Mouse (Mus musculus): ENCODE measurements around the gene Clasp2. TPM values are rescaled to one million over a fixed set of nuclear protein-coding genes. Genes with fewer than 3 reads are reported as not detected.
A peak's percentile ranks its signal among the peaks of the same experiment; 100 is the strongest.
"Not testable (repeated sequence)": the region's sequence is repeated elsewhere in the genome, so short reads cannot be mapped to it uniquely, and the experiment has no call there.

Clasp2 gene
- total RNA-seq (2021): 100 to 1,000 TPM; 180 to 184 TPM
- long read RNA-seq, partial matches to known transcripts: 13 of 21 reads
- long read RNA-seq, other reads (novel, unspliced or antisense): 8 of 21 reads

DNA sequence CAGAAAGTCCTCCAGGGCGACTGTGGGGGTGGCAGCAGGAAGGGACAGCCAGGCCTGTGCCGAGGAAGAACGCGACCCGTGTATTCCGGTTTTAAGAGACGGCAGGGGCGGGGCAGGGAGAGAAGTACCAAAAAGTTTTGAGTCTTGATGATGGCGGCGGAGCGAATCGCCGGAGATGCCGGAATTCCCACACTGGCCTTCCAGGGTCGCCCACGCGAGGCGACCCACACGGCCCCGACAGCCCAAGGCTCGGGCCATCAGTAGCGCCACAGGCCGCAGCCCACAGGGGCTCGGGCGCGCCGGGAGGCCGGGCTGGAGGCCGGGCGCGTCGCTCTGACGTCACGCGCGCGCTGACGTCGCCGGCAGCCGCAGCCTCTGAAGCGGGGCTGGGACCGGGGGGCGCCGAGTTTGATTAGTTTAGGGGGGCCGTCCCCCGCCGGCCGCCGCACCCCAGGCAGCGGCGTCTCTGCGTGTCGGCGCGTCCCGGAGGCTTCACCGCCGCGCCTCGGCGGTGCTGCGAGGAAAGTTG lies at the start of gene Clasp2:
Clasp2 (plus strand) TSS at position 366 of the 529 bp plus-strand sequence.
- peak; percentile 61 to 78 for DNase-seq (ENCODE audit: low spot score in 2 of 2)

DNA sequence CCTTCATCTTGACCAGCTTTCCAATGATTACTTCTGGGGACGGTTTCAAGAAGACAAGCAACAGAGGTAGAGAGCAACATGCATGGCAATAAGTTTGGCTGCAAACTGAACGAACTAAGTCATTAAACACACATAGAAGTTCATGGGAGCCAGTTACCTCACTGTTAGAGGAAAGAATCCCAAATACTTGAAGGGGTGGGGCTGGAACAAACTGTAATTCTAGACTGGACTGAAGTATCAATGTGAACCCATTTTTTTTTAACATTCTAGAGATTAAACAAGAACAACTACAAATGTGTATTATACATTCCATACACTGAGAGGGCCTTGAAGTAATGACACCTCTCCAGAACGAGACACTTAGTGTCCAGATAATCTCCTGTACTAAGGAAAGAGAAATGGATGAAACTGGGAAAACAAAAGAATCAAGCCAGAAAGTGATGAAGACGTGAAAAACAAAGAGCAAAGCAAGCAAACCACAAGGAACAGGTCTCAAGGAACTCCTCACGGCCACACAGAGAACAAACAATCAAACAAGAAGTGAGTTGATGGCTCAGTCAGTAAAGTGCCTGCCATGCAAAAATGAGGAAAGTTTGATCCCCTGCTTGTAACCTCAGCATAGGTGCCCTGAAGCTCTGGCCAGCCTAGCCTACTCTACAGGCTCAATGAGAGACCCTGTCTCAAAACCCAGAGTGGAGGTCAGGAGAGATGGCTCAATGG lies 39.7 kb upstream of the Clasp2 start:
- no peak for DNase-seq (ENCODE audit: low spot score in 2 of 2)

DNA sequence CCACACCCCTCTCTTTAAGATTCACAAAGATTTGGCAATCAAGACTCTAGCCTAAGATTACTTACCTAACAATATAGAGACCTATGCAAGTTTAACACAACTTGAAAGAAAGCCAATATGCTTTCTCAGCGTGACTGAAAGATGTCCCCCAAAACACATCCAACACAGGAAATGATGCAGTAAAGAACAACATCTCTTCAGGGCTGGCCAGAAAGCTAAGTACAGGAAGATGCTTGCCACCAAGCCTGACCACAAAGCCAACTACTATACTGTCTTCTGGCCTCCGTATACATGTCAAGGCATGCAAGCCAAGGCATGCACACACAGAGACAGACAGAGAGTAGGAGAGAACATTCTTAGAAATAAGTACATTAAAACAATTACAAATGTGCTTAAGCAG lies 35.2 kb upstream of the Clasp2 start:
- no peak for DNase-seq (ENCODE audit: low spot score in 2 of 2)

DNA sequence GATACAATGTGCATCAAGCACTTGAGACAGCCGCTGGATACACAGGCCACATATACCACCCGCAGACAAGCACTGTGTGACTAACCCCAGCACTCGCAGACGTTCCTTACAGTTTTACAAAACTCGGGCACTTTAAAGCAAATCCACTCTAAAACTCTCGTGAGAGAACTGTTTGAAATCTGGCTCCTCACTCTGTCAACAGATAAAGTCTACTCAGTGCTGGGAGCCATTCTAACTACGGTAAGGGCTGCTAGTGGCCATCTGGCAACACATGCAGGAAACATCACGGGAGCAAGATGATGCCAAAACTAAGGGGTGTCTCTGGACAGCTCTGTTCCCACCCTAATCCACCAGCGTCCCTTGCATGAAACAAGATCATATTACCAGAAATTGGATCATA lies 34.4 kb upstream of the Clasp2 start:
- DNase-seq (ENCODE audit: low spot score in 2 of 2): no peak

DNA sequence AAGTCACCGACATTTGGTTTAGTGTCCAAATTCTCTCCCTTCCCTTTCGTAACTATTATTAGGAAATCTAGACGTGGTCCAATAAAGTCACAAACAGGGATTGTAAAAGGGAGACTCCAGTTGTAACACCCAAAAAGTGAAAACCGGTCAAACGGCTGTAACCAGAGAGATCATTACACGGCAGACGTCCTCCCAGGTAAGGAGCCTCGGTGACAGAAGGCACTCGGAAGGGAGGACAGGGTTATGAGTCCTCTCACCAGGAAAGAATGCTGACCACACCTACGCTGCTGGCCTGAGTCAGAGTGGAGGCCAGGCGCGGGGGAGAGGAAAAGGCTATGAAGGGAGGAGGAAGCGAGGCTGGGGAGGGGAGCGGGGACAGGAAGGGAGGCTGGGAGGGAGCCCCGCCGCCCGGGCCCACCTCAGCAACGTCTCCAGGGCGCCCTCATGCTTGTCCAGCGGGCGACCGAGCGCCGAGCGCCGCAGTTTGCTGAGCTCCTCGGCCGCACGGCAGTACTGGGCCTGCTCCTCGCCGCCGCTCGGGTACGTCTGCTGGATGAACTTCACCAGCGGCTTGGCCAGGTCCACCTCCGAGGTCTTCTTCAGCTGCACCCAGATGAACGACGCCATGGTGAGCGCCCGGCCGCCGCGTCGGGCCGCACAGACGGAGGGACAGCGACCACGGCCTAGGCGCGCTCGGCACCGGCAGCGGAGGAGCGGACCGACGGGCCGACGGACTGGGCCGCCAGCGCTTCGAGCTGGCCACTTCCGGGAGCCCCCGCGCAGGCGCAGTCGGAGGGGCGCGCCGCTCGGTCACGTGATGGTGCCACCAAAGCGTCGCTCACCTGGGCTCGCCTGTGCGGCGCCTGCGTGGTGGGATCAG lies 33.6 kb upstream of the Clasp2 start, which contains the start of gene Pdcd6ip:
Pdcd6ip (minus strand) TSS at position 779 of the 880 bp plus-strand sequence.
- peak; percentile 89 to 92 for DNase-seq (ENCODE audit: low spot score in 2 of 2)

DNA sequence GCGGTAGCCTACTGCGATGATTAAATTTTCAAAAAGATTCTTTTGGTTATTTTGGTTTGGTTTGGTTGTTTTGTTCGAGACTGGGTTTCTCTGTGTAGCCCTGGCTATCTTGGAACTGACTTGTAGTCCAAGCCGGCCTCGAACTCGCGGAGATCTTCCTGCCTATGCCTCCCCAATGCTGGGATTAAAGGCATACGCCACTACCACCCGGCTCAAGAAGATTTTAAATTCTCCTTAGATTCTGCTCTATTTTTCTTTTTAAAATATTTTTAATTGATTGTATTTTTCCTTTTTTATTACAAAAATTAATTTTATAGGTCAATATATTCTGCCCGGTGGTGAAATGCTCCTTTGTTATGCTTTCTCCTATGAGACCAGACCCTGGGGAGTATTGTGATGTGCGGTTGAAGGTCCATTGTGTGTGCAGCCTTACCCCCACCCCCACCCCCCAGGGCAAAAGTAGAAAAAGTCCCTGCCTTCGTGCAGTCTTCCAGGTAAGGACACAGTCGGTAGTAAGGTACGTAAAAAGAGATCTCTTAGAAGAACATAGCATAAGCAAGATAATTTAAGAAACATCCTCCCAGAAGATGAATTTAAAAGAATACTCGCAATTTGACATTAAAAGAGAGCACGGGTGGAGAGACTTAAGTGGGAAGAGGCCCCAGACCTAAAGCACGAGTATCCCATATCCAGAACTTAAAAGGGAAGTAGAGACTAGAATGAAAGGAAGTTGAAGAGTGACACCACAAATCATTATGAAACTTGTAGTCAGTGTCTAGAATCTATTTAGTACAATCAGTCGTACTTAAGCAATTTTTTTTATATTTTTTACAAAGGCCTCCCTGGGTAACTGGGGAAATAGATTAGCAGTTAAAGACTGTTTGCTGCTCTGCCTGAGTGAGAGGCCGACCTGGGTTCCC lies 32.7 kb upstream of the Clasp2 start:
- DNase-seq (ENCODE audit: low spot score in 2 of 2): no peak

DNA sequence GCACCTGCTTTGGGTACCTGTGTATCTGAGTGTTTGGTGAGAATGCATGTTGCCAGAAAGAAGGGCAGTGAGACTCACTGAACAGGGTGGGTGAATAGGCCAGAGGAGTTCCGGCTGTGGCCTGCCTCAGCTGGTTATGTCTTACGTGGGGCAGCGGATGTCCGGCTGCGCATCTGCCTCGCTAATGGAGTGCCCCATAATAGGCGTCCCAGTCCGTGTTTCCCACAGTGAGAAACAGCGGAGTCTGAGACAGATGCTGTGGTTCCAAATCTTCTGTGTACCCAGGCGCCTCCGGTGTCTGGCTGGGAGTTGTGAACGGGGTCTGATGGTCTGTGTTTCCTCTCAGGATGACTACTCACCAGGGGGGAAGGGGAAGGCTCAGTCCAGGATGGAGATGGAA lies 30.4 kb upstream of the Clasp2 start:
- no peak for DNase-seq (ENCODE audit: low spot score in 2 of 2)

DNA sequence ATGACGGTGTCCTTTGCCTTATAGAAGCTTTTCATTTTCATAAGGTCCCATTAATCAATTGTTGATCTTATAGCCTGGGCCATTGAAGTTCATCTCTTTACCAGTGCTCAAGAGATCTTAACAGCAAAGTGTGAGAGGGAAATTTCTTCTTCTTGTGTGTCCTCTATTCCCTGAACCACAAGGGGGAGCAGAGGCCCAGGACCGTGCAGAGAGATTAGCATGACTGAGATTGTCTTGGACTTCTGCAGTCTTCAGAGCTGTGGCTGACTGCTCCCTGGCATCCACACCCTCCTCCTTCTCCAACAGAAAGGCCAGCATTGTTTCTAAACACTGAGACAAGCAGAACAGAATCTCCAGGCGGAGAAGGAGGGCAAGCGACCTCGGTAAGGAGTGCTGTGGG lies 22.2 kb upstream of the Clasp2 start:
- peak in 1 of 2 experiments; percentile 51 for DNase-seq (ENCODE audit: low spot score in 2 of 2)

DNA sequence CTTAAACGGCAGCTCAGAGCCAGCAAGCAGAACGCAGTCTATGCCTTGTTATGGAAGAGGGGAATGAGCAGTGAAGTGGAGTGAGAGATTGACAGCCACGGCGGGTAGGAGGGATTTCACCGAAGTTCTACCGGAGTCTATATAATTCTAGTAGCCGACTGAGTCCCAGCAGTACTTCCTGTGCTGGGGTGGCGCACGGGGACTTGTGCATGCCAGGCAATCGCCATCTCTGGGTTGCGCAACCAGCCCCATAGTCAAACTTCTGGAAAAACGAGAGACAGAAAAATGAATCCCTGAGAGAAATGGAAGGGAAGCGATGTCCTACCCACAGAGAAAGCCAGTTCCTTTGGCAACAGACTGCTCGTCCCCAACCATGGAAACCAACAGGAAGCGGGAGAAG lies 16.6 kb upstream of the Clasp2 start:
- DNase-seq (ENCODE audit: low spot score in 2 of 2): no peak

DNA sequence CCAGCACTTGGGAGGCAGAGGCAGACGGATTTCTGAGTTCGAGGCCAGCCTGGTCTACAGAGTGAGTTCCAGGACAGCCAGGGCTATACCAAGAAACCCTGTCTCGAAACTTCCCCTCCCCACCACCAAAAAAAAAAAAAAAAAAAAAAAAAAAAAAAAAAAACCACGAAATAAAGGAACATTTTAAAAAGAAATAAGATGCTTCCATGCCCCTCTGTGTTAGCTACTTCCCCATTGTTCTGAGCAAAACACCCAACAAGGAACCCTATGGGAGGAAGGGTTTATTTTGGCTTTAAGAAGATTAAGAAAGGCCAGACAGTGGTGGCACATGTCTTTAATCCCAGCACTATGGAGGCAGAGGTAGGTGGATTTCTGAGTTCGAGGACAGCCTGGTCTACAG lies 15.7 kb upstream of the Clasp2 start:
- not testable (repeated sequence) for DNase-seq (ENCODE audit: low spot score in 2 of 2)

DNA sequence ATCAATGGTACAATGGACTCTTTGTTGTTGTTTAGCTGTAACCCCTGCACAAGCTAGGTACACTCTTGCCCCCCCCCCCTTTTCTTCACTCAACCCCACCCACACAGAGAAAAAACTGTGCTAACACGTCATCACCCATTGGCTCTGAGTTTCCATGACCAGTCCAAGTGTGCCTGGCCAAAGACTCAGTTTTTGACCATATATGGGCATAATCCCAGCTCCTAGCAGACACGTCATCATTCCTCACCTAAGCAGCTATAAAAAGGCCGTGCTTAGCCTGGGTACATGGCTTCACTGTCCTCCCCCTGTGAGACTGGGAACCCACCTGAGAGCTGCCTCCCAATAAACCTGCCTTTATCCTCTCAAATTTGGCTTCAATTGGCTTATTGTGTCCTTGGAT lies 15.1 kb upstream of the Clasp2 start:
- DNase-seq (ENCODE audit: low spot score in 2 of 2): no peak

DNA sequence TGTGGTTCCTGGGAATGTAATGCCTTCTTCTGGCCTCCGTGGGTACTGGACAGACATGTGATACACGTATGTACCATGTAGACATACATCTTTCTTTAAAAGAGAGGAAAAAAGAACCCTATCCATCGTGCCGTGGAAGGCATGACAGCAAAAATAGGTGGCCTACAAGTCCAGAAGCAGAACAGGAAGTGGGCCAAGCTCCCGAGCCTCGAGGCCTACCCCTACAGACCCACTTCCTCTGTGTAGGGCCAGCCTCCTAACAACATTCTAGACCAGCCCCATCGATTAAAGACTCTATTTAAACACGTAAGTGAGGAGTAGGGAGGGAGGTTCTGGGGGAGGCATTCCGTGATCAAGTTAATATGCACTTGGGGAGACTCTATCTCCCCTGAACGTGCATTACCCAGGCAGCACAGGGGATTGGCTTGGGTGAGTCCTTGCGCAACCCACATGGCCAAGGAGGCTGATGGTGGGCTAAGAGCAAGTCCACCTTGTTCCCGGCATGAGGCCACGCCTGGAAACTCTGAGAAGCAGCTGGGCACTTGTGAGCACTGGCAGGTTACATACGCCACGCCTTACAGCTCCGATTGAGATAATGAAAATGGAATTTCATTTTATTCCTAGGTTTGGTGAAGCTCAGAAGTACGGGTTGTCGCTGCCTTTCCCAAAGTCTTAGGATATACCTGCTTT lies 14.1 kb upstream of the Clasp2 start:
- DNase-seq (ENCODE audit: low spot score in 2 of 2): no peak

DNA sequence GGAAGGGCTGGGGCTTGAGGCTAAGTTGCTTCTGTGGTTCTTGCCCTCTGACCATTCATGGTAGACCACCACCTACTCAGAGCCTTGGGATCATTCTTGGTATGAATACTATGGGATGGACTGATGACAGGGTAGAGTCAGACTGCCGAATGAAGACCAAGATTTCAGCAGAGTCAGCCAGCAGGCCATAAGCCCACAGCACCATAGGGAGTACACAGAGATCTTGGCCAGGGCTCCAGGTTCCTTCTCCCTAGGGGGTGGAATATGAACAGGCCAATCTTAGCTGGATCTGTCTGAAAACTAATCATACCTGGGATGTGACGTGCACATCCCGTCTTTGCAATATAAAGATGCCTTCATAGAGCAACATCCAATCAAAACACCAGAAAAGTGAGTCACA lies 9.7 kb upstream of the Clasp2 start:
- DNase-seq (ENCODE audit: low spot score in 2 of 2): no peak

DNA sequence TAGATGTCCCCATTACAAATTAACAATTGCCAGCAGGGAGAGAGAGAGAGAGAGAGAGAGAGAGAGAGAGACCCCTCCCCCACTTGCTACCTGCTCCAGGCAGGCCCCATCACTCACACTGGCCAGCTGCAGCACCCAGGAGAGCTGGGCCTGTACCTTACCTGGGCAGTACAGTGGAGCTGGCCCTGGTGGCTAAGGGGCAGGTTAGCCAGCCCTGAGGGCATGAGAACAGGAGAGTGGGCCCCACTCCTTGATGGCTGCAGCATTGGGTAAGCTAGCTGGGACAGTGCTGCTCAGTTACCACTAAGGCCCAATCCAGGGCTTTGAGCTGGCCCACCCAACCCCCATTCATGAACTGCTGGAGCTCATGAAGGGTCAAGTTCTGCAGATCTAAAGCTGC lies 5.4 kb upstream of the Clasp2 start:
- no peak for DNase-seq (ENCODE audit: low spot score in 2 of 2)

DNA sequence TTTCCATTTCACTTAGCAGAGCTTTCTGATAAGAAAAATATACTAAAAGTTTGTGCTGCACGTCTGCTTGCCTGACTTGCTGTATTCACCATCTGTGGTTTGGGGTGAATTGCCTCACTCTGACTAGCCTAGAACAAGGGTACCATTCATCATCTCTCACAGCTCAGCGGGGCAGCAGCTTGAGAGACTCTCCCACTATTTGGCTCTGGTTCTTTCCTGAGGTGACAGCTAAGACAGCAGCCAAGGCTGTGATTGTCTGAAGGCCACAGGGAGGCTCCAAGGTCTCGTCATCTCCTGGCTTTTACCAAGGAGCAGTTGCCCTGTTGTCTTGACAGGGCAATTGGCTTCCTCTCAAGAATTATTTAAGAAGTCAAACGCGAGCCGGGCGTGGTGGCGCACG lies 3.3 kb upstream of the Clasp2 start:
- peak; percentile 3 to 47 for DNase-seq (ENCODE audit: low spot score in 2 of 2)

DNA sequence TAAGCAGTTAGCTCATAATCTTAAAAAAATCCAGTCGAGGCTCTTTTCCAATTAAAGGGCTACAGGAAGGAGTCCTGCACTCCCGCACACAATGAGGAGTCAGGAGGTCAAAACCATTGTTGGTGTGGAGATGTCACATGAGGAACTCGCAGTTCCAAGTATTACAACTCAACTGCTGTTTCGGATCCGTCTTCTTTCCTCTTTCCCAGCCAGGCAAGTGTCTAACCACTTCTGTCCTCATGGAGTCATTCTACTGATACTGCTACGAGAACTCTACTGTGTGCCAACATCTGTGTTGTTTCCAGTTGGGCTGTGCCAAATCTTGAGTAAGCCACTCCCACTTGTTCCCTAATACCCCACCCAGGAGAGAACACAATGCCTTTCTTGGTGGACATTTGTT lies 2.3 kb upstream of the Clasp2 start:
- DNase-seq (ENCODE audit: low spot score in 2 of 2): no peak

DNA sequence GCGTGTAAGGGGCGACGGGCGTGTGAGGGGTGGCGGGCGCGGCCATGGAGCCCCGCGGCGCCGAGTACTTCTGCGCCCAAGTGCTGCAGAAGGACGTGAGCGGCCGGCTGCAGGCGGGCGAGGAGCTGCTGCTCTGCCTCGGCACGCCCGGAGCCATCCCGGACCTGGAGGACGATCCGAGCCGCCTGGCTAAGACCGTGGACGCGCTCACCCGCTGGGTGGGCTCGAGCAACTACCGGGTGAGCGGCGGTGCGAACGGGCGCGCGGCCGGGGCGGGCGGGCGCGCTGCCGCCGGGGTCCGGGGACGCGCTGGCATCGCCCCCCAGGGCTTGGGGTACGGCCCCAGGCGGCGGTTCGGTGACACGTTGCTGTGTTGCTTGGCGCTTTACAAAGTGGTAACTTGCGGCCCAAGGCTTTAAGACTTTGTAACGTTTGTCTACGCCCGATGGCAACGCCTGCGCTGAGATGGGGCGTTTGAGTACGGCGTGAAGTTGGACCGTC lies 414 bp downstream of the Clasp2 start:
- peak; percentile 19 to 30 for DNase-seq (ENCODE audit: low spot score in 2 of 2)

DNA sequence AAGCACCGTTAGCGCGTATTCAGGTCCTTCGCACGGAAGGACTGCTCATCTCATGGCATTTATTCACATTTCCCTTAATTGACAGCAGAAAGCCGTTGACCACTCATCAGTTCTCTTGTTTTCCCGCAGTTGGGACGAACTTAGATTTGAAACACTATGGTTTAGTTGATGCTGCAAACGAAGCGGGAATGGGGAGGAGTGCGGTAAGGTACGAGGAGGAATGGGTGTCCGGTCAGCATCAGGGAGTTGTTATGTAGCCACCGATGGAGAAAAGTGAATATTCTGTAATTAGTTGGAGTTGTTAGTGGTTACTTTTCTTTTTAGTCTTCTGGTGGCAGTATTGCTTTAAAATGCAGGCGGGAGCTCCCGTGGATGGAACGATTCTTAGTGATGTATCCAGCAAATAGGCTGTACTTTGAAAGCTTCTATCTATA lies 1.1 kb downstream of the Clasp2 start:
- DNase-seq (ENCODE audit: low spot score in 2 of 2): peak; percentile 26 to 67

DNA sequence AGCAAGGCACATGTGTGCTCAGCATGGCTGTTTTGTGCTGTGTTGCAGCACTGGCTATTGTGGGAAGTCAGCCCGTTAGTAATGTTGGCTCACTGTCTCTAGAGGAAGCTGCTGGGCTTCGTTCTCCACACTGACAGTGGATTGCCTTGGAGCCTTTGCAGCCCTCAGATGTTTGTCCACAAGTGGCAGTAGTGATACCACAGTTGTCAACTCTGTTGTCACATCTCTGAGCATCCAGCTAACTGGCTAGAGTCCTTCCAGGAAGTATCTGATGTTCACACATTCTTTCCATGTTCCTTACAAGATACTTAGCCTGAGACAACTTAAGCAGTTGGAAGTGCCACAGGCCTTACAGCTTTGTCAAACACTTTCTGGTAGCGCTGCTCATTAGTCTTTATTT lies 2.0 kb downstream of the Clasp2 start:
- peak in 1 of 2 experiments; percentile 15 for DNase-seq (ENCODE audit: low spot score in 2 of 2)

DNA sequence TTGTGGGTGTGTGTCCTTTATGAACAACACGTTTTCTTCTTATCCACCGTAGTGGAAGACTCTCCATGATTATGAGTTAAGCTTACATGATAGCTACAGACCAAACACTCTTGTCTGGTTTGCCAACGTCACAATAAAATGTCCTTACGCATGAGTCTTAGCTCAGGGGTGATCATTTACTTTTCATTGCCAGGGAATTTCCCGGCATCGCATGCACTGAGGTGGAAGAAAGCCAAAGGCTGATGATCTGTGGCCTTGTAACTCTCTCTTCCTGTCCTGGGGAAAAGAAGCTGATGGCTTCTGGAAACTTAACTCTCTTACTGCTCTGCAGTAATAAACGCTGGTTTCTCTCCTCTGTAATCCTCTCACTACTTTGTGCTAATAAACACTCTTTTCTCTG lies 8.1 kb downstream of the Clasp2 start:
- no peak for DNase-seq (ENCODE audit: low spot score in 2 of 2)
